Mouse (Mus musculus) cerebellum, adult 9-10 months (tissue): Measurements from ENCODE around the gene Triobp.

Experiments used
- DNase-seq: peaks from one replicate; pipeline ENCODE4 v3.0.0; 2022

The Triobp gene

GRCm38 (mm10) chr15:78947657-78948056 is at the start of gene Triobp:
Gene Triobp, plus strand, starts transcription at chr15:78947724.
- peak; percentile 94 for DNase-seq

GRCm38 (mm10) chr15:78898507-78899001 is 49.0 kb upstream of the Triobp start:
- no peak for DNase-seq

GRCm38 (mm10) chr15:78899409-78899739 is 48.1 kb upstream of the Triobp start, which contains the start of gene Gm49510:
Gene Gm49510, plus strand, starts transcription at chr15:78899667.
- DNase-seq: peak; percentile 23

- DNase-seq: peak; percentile 50
These were observed 47.6 kb upstream of the Triobp start, which contains the start of gene Sh3bp1 for GRCm38 (mm10) chr15:78899740-78900584. Gene Sh3bp1, plus strand, starts transcription at chr15:78899768.

- DNase-seq: peak; percentile 33
These were observed 46.7 kb upstream of the Triobp start for GRCm38 (mm10) chr15:78900585-78901421.

GRCm38 (mm10) chr15:78901422-78901789 is 46.1 kb upstream of the Triobp start:
- DNase-seq: peak; percentile 43

- DNase-seq: peak; percentile 86
These were observed 44.3 kb upstream of the Triobp start for GRCm38 (mm10) chr15:78903243-78903642.

GRCm38 (mm10) chr15:78908399-78908798 is 39.1 kb upstream of the Triobp start:
- DNase-seq: no peak

- DNase-seq: peak; percentile 22
These were observed 38.5 kb upstream of the Triobp start for GRCm38 (mm10) chr15:78908982-78909381.

- no peak for DNase-seq
These were observed 35.5 kb upstream of the Triobp start for GRCm38 (mm10) chr15:78912040-78912439.

- DNase-seq: peak; percentile 99
These were observed 33.9 kb upstream of the Triobp start, which contains the start of gene Pdxp for GRCm38 (mm10) chr15:78913632-78914090. Gene Pdxp, plus strand, starts transcription at chr15:78913919.

- DNase-seq: peak; percentile 81
These were observed 33.3 kb upstream of the Triobp start for GRCm38 (mm10) chr15:78914091-78914822.

- peak; percentile 75 for DNase-seq
These were observed 32.5 kb upstream of the Triobp start for GRCm38 (mm10) chr15:78914823-78915659.

- peak; percentile 92 for DNase-seq
These were observed 31.9 kb upstream of the Triobp start for GRCm38 (mm10) chr15:78915660-78916017.

GRCm38 (mm10) chr15:78916052-78916826 is 31.3 kb upstream of the Triobp start:
- peak; percentile 80 for DNase-seq

GRCm38 (mm10) chr15:78918126-78918525 is 29.4 kb upstream of the Triobp start:
- DNase-seq: no peak

GRCm38 (mm10) chr15:78919914-78920313 is 27.6 kb upstream of the Triobp start:
- DNase-seq: no peak

- DNase-seq: no peak
These were observed 24.8 kb upstream of the Triobp start for GRCm38 (mm10) chr15:78922700-78923099.

GRCm38 (mm10) chr15:78923585-78923984 is 23.9 kb upstream of the Triobp start:
- DNase-seq: no peak

GRCm38 (mm10) chr15:78925129-78925528 is 22.4 kb upstream of the Triobp start:
- DNase-seq: no peak
